Mouse (Mus musculus) spleen, adult 12 weeks (tissue): ENCODE data around the gene Mtmr6.

ENCODE experiments used
- DNase-seq: peaks from one replicate; pipeline ENCODE4 v3.0.0; 2022; ENCODE audit warnings: low spot score

Mtmr6 gene

DNA sequence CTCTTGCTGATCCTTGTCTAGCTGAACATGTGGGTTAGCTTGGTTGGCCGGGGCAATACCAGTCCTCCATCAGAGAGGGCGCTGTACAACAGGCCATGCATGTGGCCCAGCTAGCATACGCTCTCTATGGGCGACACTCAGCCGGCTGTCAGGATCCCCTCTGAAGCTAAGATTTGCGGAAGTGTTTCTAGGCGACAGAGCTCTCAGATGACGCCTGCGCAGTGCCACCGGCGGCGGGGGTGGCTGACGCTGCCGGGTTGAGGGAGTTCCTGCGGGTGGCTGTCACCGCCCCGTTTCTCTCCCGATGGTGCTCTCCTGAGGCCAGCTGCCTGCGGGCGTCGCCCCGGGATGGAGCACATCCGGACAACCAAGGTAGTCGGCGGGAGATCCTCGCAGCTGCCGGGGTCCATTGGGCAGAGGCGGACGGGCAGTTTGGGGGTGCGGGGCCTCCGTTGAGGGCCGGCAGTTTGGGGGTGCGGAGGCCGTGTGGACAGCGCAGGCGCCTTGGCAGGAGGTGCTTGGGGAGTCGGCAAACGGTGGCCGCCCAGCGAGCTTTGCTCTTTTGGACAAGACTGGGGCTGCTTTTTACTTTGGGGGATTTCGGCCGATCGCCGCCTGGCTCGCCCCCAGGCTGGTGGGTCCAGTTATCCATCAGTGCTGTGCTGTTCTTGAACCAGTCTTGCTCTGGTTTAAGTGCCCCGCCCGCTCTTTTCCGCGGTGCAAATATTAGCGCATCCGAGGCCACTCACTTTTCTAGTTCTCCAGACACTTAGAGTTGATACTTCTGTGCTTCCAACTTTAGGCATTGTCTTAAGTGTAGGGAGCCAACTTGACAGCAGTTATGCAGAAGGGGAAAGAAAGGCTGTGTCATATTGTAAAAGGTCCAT, at the start of gene Mtmr6:
Gene Mtmr6, plus strand, starts transcription at position 239 of the 887 bp plus-strand sequence.
- peak; percentile 92 for DNase-seq

- DNase-seq = no peak
Measured at GRCm38 (mm10) chr14:60216125-60216524, 48.9 kb upstream of the Mtmr6 start.

GRCm38 (mm10) chr14:60217616-60218015, 47.4 kb upstream of the Mtmr6 start:
- DNase-seq = no peak

DNA sequence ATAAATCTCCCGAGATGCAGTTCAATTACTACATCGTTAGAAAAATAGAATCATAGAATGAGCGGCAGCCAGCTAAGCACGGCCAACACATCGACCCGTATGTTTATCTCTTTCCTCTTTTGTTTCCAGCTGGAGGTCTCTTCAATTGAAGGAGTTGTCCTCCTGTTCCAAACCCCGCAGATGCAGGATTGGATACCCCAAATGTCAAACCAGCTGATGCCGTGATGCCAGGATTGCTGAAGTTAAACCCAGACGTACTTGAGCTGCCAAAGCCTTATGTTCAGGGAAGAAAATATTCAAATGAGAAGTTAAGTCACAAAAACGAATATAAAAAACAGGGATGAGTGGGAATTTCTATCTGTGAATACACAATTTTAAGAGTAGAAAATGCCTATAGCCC, 45.1 kb upstream of the Mtmr6 start:
- no peak for DNase-seq

- no peak for DNase-seq
Measured at GRCm38 (mm10) chr14:60238551-60238950, 26.5 kb upstream of the Mtmr6 start.

- DNase-seq = no peak
Measured at GRCm38 (mm10) chr14:60250366-60250765, 14.7 kb upstream of the Mtmr6 start.

DNA sequence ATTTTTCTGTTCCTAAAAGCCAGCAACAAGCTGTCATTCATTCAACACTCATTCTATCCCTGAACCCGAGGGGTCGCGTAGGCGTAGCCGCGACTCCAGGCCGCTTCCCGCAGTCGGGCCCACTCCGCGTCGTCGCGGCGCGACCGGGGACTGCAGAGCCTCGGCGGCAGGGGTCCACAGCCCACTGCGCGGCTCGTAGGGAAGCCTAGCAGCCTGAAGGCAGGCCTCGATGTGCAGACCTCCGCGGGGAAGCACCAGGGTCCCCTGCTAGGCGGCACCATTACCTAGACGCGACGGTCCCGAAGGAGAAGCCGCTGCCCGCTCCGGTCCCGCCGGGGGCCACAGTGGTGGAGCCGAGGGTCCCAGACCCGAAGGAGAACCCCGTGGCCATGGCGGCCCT, 14.1 kb upstream of the Mtmr6 start:
- no peak for DNase-seq

- DNase-seq = peak; percentile 96
Measured at GRCm38 (mm10) chr14:60251281-60252003, 13.6 kb upstream of the Mtmr6 start, which contains the start of the genes Nupl1 and Gm49336. TSS of gene Nupl1 (minus strand) at chr14:60251431. TSS of gene Gm49336 (minus strand) at chr14:60251507.

DNA sequence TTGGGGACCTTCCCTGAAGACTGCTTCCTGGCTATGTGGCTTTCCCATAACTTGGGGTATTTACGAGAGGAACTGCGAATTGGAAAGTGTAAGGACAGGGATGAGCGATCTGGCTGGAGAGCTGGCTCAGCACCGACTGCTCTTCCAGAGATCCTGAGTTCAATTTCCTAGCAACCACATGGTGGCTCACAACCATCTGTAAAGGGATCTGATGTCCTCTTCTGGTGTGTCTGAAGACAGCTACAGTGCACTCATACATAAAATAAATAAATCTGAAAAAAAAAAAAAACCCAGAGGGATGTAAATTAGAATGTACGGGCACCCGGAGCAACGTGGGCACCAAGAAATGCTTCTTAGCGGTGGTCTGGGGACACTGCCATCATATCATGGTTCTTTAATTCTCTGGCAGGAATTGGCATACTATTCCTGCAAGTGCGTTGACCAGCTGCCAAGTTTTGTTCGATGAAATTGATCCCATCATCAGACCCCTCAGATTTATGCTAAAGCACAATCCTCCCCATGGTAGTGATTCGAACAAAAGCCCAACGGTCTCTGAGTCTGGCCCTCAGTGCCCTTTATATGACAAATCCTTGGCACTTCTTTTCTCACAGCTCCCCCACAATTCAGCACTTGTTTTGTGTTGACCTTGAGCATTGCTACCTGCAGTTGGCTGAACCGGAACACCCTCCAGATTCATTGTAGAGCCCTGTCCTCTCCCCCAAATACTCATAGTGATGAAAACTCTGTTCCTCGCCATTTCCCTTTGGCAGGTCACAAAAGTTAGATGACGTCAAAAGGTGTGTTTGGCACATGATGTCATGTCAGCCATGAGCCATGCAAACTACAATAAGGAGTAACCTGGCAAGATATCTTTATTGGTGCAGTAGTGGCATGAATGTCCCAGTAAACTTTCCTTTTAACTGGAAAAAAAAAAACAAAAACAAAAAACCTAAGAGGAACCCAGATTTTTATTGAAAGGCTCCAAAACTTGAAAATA, 12.7 kb upstream of the Mtmr6 start:
- no peak for DNase-seq

DNA sequence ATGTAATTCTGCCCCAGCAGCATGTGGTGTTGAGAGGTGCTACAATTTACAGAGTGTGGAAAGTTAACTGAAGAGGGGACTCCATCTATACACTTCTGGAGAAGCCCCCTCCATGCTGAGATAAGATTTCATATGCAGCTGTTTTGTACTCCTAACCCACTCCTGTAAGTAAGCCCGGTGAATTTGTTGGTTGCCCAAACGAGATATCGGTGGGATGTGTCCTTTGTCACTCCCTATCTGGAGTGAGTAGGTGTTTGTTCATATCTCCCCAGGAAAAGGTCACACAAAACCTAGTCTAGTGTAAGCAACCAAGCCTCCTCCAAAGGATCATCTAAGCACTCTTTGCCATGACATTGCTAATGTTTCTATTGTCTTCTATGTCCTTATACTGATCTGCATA, 11.6 kb upstream of the Mtmr6 start:
- DNase-seq = no peak

DNA sequence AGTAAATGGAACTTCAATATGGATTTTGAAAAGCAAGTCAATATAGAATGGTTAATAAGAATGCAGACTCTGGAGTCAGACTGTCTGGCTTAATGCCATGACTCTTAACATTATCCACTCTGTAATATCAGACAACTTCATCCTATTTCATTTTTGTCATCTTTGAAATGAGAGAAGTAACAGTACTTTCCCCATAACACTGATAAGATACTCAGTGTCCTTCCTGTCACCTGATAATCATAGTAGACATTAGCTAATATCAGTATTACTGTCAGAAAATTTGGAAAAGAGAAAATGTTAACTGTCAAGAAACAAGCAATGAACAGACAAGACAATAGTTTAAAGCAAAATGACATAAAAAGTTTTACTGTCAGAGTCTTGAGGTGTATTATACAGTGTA, 10.3 kb upstream of the Mtmr6 start:
- DNase-seq = no peak

DNA sequence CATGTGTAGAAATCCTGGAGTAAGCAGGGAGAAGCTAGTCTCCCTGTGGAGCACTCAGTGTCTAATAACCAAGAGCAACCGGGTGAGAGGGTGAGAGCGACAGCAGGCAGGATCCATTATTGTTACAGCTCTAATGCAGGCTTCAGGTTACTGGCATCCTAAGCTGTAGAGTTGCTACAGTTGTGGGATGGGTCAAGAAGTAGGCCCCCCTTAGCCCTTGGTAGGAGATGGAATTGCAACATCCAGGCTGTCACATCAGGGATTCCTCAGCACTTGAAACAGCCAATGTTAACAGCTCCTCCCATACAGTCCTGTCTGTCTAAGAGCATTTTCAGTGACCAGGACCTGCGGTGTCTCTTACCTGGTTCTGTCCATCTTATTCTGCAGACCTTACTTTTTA, 8.7 kb upstream of the Mtmr6 start:
- no peak for DNase-seq

- no peak for DNase-seq
Measured at GRCm38 (mm10) chr14:60257101-60257500, 7.9 kb upstream of the Mtmr6 start.

DNA sequence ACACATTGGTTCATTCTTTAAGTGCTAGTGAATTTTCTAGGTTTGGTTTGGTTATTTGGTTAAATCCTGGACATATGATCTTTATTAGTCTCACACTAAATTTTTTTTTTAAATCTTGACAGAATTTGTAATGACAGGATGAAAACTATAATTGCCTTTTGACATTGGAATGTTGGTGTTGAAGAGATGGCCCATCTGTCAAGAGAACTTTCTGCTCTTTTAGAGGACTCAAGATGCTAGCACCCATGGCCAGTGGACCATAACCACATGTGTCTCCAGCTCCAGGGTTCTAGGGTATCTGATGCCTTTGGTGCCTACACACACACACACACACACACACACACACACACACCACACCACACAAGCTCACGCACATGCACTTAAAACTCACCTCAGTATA, 7.2 kb upstream of the Mtmr6 start:
- DNase-seq = no peak

DNA sequence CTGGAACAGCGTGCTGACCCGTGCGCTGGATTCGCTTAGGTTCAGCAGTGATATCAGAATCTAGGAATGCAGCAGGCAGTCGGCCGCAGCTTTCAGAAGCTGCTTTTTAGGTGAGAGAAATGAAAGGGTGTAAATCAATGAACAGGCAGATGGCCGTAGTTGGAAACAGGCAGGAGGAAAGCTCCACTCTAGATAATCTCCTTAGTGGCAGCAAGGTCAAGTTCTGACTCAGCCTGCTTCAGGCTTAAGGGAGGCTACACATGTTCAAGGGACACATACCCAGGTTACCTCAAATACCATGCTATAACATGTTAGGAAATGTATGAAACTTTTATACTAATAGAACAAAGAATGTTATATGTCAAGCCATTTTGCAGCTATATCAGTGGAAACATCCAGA, 2.7 kb upstream of the Mtmr6 start:
- no peak for DNase-seq

GRCm38 (mm10) chr14:60269333-60269732, 4.3 kb downstream of the Mtmr6 start:
- no peak for DNase-seq

GRCm38 (mm10) chr14:60273346-60273745, 8.3 kb downstream of the Mtmr6 start:
- DNase-seq = no peak

DNA sequence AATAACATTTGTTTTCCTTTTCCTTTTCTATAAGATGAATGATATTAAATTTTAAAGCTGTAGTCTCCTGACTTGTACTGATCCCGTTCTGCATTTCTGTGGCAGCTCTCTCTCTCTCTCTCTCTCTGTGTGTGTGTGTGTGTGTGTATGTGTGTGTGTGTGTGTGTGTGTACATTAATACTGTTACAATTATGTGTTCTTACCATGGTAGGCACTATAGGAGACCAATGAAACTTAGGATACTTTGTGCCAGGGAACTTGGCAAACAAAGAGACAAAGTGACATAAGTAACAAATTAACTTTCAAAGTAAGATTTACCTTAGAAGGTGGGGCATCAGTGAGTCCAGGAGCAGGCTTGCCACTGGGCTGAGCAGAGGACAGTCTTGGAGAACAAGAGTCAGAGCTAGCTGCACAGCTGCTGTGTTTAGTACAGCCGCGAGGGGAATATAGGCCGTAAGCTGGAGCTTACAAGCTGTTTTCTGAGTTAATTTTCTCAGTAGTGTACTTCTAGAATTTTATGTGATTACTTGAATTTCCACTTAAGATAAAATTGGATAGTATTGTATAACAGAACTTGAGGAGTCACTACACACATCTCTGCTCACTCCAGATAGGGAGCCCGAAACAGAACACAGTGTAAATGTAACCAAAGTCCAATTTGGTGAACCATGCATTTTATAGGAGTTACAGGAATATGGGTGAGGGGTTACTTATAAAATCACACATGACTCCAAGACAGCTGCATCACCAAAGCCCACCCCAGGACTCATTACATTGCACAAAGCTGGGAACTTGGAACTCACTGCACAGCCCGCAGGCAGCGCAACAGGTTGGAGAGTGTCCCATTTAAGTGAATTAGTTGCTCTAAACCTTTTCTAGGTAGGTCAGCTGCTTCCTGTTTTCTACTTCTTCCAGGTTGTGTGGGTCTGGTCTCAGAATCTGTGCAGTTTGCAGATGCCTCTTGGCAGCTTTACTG, 10.6 kb downstream of the Mtmr6 start:
- no peak for DNase-seq

- DNase-seq = no peak
Measured at GRCm38 (mm10) chr14:60286194-60286863, 21.3 kb downstream of the Mtmr6 start.

DNA sequence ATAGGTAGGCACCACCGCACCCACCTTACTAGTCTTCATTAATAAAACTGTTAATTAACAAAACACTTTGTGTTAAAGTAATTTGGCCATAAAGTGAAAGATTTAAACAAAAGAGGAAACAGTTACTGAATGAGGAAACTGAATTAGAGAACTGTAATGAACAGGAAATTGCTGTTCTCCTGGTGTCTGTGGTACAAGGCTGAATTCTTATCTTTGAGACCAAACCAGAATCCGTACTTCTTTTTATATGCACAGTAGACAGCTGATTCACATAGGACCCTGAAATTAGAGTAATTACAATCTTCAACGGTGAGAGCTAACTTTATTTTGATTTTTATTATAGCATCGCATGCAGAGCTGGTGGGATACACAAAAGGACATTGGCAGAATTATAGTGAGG, 25.3 kb downstream of the Mtmr6 start:
- DNase-seq = no peak
